Mouse (Mus musculus): ENCODE measurements around the gene Nek6. TPM values are rescaled to one million over a fixed set of nuclear protein-coding genes. Genes with fewer than 3 reads are reported as not detected.
A peak's percentile ranks its signal among the peaks of the same experiment; 100 is the strongest.

Nek6 gene
- polyA plus RNA-seq, 1 experiment from 2014 or later, result 83.4 TPM

DNA sequence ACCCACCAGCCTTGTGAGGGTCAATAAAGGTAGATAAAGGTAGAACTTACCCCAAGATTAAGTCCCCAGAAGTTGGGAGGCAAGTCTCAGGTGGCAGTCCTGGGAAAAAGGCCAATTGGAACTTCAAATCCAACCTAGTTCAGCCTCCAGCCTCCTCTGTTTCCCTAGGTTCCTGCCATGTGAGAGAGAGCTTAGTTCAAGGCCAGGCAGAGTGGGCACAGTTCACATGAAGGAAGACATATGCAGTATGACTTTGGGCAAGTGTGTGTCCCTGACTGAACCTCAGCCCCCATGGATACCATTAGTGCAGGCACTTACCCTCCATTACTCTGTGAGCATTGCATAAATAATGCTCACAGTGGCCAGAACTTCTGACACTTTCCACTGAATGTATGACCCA lies 34.3 kb downstream of the Nek6 start:
- peaks cover 35% of the 10 kb centered on the region for H3K4me1 ChIP-seq
- H3K27me3 ChIP-seq (ENCODE audit: low read depth, poor library complexity, severe bottlenecking), result no peaks in the 10 kb centered on the region
- H3K36me3 ChIP-seq, result peaks cover 4% of the 10 kb centered on the region
- no peaks in the 10 kb centered on the region for H3K9me3 ChIP-seq (replicated peaks)
- H3K27ac ChIP-seq, result peak overlapping the region; percentile 59; the same call in 1 of the 2 replicates
- no peak for DNase-seq (ENCODE audit: low spot score)
- no peak overlapping the region for H3K4me3 ChIP-seq

DNA sequence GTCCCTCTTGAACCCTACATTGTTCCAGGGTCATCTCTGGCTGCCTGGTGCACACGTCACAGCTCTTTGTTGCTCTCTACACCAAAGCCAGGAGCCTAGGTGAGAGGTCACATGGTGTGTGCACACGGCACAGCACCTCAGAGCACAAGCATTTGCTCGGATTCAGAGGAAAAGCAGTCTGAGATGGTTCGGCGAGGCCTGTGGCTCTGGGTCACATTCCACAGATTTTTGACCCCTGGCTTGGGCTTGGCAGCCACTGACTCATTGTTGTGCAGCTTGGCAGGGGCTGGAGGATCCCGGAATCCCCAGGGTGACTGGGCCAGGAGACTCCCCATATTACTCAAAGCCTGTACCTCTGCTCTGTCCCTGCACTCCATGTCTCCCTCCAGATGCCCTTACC lies 34.8 kb downstream of the Nek6 start:
- 21% methylated on average over 6 of the region's 6 CpGs for WGBS
- H3K4me1 ChIP-seq, result peaks cover 30% of the 10 kb centered on the region
- peak; percentile 38 for DNase-seq (ENCODE audit: low spot score)
- H3K4me3 ChIP-seq, result no peak overlapping the region
- peaks cover 9% of the 10 kb centered on the region for H3K36me3 ChIP-seq
- H3K27ac ChIP-seq, result peak overlapping the region; percentile 59; the same call in 1 of the 2 replicates
- no peaks in the 10 kb centered on the region for H3K9me3 ChIP-seq (replicated peaks)
- no peaks in the 10 kb centered on the region for H3K27me3 ChIP-seq (ENCODE audit: low read depth, poor library complexity, severe bottlenecking)

DNA sequence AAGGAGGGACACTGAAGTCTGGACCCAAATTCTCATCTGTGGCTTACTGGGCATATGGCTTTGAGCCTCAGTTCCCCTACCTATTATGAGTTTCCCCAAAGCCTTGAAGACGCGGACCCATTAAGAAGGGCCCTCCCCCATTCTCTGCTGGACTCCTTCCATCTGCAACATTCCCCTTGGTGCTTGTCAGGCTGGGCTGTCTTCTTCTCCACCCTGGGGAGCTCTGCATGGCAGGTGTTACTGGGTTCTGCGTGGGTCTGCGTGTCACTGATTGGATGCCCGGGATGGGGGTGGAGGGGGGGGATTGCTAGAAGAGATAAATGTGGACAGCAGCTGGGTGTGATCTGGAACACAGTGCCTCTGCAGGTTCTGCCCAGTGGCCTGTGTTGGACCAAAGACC lies 35.3 kb downstream of the Nek6 start:
- Histone ChIP-seq H3K4me3 (no peak overlapping the region), H3K36me3 (peaks cover 14% of the 10 kb centered on the region), H3K27ac (peak overlapping the region; percentile 59; the same call in 1 of the 2 replicates), H3K4me1 (peaks cover 30% of the 10 kb centered on the region), H3K27me3 (ENCODE audit: low read depth, poor library complexity, severe bottlenecking) (no peaks in the 10 kb centered on the region), H3K9me3 (replicated peaks) (no peaks in the 10 kb centered on the region)
- no peak for DNase-seq (ENCODE audit: low spot score)
- WGBS, result 86% methylated on average over 5 of the region's 5 CpGs

DNA sequence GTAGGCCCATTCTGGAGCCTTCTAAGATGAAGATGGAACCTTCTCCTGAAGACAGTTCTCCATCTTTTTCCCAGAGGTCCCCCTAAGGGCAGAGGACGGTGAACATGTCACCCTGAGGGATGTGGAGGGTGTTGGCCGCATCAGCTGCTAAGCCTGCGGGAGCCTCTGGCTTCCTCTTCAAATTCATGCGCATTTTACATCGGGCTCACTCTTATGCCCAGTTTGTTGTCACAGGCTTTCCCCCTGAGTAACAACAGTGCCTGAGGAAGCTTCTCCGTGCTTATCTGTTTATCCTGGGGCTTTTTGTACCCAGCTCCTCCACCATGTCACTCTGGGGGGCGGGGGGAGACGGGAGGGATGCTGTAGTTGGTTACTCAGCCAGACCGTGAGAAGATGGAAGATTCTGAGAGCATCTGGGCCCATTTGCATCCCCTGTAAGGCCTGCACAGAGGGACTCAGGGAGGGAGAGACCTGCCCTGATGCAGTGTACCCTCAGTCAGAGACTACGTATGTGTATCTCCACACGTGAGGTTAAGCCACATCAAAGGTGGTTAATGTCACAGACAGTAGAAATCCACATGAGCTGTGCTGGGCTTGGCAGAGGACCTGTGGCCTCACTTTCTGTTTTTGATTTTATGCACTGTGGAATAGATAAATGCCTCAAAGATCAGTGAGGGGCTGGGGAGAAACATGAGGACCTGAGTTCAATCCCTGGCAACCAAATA lies 36.5 kb downstream of the Nek6 start:
- no peak for DNase-seq (ENCODE audit: low spot score)
- H3K36me3 ChIP-seq, result peaks cover 23% of the 10 kb centered on the region
- 70% methylated on average over 11 of the region's 11 CpGs for WGBS
- H3K27ac ChIP-seq, result no peak overlapping the region
- no peak overlapping the region for H3K4me3 ChIP-seq
- H3K4me1 ChIP-seq, result peaks cover 30% of the 10 kb centered on the region
- H3K27me3 ChIP-seq (ENCODE audit: low read depth, poor library complexity, severe bottlenecking), result no peaks in the 10 kb centered on the region
- no peaks in the 10 kb centered on the region for H3K9me3 ChIP-seq (replicated peaks)

DNA sequence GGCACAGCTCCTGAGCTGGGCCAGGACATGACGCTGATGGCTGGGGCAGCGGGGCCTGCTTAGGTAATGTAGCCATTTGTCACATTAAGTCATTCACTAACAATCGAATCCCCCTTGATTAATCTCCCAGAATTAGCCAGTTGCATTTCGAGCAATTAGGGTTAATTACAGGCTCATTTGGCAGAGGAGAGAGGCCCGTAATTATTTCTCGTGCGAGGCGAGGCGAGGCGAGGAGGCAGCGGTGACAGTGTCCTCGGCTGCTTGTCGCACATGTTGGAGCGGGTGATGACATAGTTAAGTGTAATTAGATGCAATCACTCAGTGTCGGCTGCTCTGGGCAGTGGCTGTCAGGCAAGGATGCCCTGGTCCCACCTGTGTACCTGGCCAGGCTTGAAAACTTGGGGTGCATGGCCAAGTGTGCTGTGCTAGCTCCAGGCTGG lies 40.6 kb downstream of the Nek6 start:
- no peak for DNase-seq (ENCODE audit: low spot score)
- peaks cover 21% of the 10 kb centered on the region for H3K4me1 ChIP-seq
- H3K4me3 ChIP-seq, result no peak overlapping the region
- H3K27me3 ChIP-seq (ENCODE audit: low read depth, poor library complexity, severe bottlenecking), result no peaks in the 10 kb centered on the region
- WGBS, result 69% methylated on average over 15 of the region's 15 CpGs
- H3K9me3 ChIP-seq (replicated peaks), result no peaks in the 10 kb centered on the region
- no peak overlapping the region for H3K27ac ChIP-seq
- peaks cover 25% of the 10 kb centered on the region for H3K36me3 ChIP-seq

DNA sequence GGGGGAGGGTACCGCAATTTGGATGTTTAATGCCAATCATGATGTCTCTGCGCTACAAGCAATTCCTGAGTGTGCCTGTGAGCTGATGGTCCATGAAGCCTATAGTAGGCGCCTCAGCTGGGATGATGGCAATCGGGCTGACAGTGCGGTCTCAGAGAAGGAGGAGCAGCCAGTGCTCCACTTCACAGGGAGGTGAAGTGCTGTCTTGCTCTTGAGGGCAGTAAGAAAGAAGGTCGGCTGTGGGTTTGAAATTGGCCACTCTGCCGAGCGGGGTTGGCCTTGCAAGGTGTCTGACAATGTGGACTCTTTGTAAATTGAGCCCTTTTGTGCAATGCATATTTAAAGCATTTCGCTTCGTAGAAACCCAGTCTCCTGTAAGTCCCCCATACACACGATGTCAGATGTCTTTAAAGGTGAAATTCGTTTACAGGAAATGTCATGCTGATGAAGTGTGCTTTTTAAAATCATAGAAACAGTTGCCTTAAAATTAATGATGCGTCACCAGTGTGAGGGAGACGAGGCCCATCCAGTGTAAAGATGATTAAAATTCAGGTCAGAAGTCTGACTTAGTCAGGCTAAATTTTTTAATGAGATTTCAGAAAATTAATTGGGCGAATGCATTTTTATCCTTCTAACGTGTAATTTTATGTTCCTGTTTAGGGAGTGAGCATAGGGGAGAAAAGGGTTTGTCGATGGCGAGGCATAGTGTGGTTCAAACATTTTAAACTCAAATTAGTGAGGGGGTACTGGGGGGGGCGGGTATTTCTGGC lies 43.0 kb downstream of the Nek6 start:
- no peak overlapping the region; the same call in 1 of the 2 replicates for H3K27ac ChIP-seq
- peaks cover 11% of the 10 kb centered on the region for H3K4me1 ChIP-seq
- H3K4me3 ChIP-seq, result no peak overlapping the region
- DNase-seq (ENCODE audit: low spot score), result no peak
- 83% methylated on average over 19 of the region's 19 CpGs for WGBS
- H3K36me3 ChIP-seq, result peaks cover 42% of the 10 kb centered on the region
- H3K27me3 ChIP-seq (ENCODE audit: low read depth, poor library complexity, severe bottlenecking), result no peaks in the 10 kb centered on the region
- H3K9me3 ChIP-seq (replicated peaks), result no peaks in the 10 kb centered on the region

DNA sequence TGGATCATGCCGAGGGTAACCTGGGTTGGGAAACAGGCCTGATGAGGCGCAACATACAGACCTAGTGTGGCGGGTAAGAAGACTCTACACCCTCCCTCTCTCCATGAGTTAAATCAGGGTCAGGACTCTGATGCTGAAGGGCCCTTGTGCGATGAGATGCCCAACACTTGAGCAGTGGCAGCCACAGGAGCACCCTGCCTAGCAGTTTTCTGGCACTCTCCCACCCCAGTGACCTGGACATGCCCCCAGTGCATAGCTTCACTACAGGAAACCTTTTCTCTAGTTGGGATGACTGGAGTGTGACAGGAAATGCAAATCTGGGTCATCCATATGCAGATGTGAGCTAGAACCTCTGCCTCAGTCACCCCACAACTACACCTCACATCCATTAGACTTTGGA lies 44.2 kb downstream of the Nek6 start:
- 90% methylated on average over 4 of the region's 4 CpGs for WGBS
- Histone ChIP-seq H3K9me3 (replicated peaks) (no peaks in the 10 kb centered on the region), H3K36me3 (peaks cover 52% of the 10 kb centered on the region), H3K27ac (no peak overlapping the region), H3K4me3 (no peak overlapping the region), H3K27me3 (ENCODE audit: low read depth, poor library complexity, severe bottlenecking) (no peaks in the 10 kb centered on the region), H3K4me1 (peaks cover 11% of the 10 kb centered on the region)
- no peak for DNase-seq (ENCODE audit: low spot score)

DNA sequence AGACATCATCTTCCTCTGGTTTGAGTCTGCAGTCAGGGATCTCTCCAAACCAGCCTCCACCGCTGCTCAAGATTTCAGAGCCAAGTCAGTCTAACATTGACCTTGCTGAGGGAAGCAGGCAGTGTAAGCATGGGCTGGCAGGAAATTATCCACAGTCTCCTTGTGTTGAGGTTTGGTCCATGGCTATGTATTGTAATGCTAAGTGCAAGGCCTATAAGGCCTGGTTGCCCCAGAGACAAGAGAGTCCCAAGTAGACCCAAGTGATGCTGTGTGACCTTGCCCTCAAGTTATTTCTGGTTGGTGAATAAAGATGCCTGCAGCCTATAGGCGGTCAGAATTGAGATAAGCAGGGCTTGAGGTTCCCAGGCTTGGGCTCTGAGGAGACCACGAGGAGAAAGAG lies 45.3 kb downstream of the Nek6 start:
- Histone ChIP-seq H3K27me3 (ENCODE audit: low read depth, poor library complexity, severe bottlenecking) (no peaks in the 10 kb centered on the region), H3K4me3 (no peak overlapping the region), H3K27ac (no peak overlapping the region), H3K4me1 (peaks cover 11% of the 10 kb centered on the region), H3K36me3 (peaks cover 51% of the 10 kb centered on the region), H3K9me3 (replicated peaks) (no peaks in the 10 kb centered on the region)
- no peak for DNase-seq (ENCODE audit: low spot score)
- 92% methylated on average over 3 of the region's 3 CpGs for WGBS

DNA sequence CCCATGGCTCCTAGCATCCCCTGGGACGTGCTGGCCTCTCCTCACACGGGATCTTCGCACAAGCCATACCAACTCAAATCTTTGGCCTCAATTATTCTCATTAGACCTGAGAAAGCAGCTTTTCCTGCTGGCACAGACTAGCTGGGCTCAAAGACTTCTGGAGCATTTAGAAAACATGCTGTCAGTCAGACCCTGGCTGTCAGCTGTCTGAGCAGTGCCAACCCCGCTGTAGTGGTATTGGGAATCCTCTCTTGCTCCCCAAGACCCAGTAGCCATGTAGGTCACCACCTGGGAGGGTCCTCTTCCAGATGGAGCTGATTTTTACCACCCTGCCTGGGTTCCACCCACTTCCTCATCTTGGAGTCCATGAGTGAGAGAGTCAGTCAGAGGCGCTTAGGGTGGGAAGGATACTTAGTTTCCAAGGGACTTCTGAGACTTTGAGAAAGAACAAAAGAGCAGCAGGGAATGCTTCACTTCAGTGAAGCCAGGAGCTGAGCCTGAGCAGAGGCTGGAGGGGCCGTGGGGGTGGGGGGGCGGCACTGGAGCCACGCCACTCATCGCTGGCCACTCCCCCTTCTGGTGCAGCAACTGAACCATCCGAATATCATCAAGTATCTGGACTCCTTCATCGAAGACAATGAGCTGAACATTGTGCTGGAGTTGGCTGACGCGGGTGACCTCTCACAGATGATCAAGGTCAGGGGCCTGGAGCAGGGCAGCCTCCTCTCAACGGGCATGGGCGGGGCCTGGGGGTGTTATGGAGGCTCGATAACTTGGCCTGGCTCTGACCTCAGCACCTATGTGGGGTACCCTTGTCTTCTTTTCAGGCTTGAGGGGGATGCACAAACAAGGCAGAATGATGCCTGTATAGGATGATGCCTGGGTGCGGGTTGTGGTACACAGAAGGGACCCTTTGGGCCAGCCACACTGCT lies 49.1 kb downstream of the Nek6 start:
- peaks cover 63% of the 10 kb centered on the region for H3K36me3 ChIP-seq
- no peaks in the 10 kb centered on the region for H3K27me3 ChIP-seq (ENCODE audit: low read depth, poor library complexity, severe bottlenecking)
- H3K9me3 ChIP-seq (replicated peaks), result no peaks in the 10 kb centered on the region
- no peaks in the 10 kb centered on the region for H3K4me1 ChIP-seq
- WGBS, result 76% methylated on average over 17 of the region's 17 CpGs
- H3K27ac ChIP-seq, result no peak overlapping the region
- DNase-seq (ENCODE audit: low spot score), result no peak
- H3K4me3 ChIP-seq, result no peak overlapping the region

DNA sequence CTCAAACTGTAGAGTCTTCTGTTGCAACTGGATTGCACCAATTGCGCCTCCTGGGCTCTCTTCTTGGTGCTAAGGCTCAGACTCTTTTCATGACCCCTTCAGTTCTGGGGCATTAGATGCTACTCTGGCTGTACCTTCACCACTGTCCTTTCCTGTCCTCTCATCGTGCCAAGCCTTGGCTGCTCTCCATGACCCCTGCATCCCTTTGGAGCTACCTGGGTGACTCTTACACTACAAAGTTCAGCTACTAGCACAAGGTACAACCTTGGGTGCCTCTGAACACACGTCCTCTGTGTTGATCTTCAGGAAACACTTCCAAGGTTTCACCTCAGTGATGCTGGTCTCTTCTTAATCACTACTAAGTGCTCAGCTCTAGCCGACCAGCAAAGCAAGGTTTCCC lies 51.2 kb downstream of the Nek6 start:
- Histone ChIP-seq H3K4me3 (no peak overlapping the region), H3K4me1 (no peaks in the 10 kb centered on the region; the same call in 1 of the 2 replicates), H3K27ac (no peak overlapping the region), H3K36me3 (peaks cover 75% of the 10 kb centered on the region), H3K9me3 (replicated peaks) (no peaks in the 10 kb centered on the region), H3K27me3 (ENCODE audit: low read depth, poor library complexity, severe bottlenecking) (no peaks in the 10 kb centered on the region)
- no peak for DNase-seq (ENCODE audit: low spot score)
- WGBS, result 95% methylated on average over 4 of the region's 4 CpGs

DNA sequence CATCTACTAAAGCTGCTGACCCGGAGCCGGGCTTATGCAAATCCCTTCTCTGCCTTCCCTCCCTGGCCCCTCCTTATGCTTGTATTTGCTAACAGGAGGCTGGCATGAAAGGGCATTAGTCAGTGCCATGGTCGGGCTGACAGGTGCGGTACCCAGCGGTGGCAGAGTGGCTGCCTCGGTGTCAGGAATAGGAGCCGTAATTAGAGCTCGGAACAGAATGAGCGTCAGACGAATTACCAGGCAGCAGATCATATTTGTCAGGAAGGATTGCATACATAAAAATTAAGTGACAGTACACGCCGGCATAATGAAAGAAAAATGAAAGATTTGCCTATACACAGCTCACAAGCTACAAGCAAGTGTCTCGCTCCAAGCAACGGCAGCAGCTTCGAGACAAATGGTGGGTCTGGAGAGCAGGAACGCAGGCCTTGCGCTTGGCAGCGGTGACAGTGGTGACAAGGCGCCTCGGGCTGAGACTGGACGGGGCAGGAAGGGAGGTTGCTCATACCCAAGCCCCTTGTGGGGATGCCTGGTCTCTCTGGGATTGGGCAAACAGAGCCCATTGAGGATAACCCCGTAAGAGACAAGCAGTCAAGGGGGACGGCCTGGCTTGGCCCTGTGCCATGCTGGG lies 60.6 kb downstream of the Nek6 start:
- DNase-seq (ENCODE audit: low spot score), result no peak
- H3K27ac ChIP-seq, result no peak overlapping the region
- no peak overlapping the region for H3K4me3 ChIP-seq
- no peaks in the 10 kb centered on the region; the same call in 1 of the 2 replicates for H3K4me1 ChIP-seq
- WGBS, result 90% methylated on average over 23 of the region's 23 CpGs
- no peaks in the 10 kb centered on the region for H3K27me3 ChIP-seq (ENCODE audit: low read depth, poor library complexity, severe bottlenecking)
- H3K9me3 ChIP-seq (replicated peaks), result no peaks in the 10 kb centered on the region
- H3K36me3 ChIP-seq, result peaks cover 87% of the 10 kb centered on the region

DNA sequence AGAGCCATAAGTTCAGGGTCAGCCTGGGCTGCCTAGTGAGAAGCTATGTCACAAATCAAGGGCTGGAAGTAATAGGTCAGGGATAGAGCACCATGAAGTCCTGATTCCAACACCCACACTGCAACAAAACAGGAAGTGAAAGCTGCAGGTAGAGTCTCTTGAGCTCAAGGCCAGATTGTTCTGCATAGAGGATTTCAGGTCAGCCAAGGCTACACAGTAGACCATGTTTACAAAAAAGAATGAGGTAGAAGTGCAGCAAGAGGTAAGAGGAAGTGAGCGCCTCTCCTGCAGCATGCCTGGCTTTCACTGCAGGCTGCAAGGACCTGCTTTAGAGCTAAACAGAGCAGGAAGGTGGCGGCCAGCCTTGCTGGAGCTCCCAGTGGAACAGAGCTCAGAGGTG lies 63.3 kb downstream of the Nek6 start:
- H3K4me3 ChIP-seq, result no peak overlapping the region
- H3K36me3 ChIP-seq, result peaks cover 91% of the 10 kb centered on the region
- H3K27me3 ChIP-seq (ENCODE audit: low read depth, poor library complexity, severe bottlenecking), result no peaks in the 10 kb centered on the region
- no peak overlapping the region for H3K27ac ChIP-seq
- H3K4me1 ChIP-seq, result no peaks in the 10 kb centered on the region
- WGBS, result 86% methylated on average over 2 of the region's 2 CpGs
- no peak for DNase-seq (ENCODE audit: low spot score)
- H3K9me3 ChIP-seq (replicated peaks), result no peaks in the 10 kb centered on the region

Measured in limb, embryonic 10.5 days (tissue).